Mouse (Mus musculus) midbrain, embryonic 11.5 days (tissue): ENCODE measurements at regions not wholly inside any gene's neighbourhood (a gene's known extent, or its start where the extent isn't known, plus 50 kb on each side); places are given as distances from the start of the nearest gene placed in this dataset.

Experiments used
- ATAC-seq: fragments of 200-750 bp; cut with Nextera tagmentation; 2 replicates; pipeline ENCODE4 v1.8.0; 2017; ENCODE audit warnings: moderate TSS enrichment, moderate library complexity; ENCODE audit not compliant: low FRiP score
- DNase-seq: peaks from one replicate; pipeline ENCODE4 v3.0.0; 2015; ENCODE audit warnings: low spot score; ENCODE audit errors: missing footprints
- H3K27ac ChIP-seq: fragments of 300-500 bp; sonication (generic); 2 replicates; pipeline ENCODE4 v1.5.1; 2014; ENCODE audit warnings: low read depth, low read length
- H3K27me3 ChIP-seq: fragments of 300-500 bp; sonication (generic); 2 replicates; pipeline ENCODE4 v1.6.1; 2014; ENCODE audit warnings: mild to moderate bottlenecking, low read length, moderate library complexity, mixed read lengths; ENCODE audit not compliant: control insufficient read depth, insufficient read depth
- H3K36me3 ChIP-seq: fragments of 300-500 bp; sonication (generic); 2 replicates; pipeline ENCODE4 v1.6.1; 2014; ENCODE audit warnings: mild to moderate bottlenecking, low read length, moderate library complexity, mixed read lengths; ENCODE audit not compliant: control insufficient read depth, insufficient read depth
- H3K4me1 ChIP-seq: fragments of 300-500 bp; sonication (generic); 2 replicates; pipeline ENCODE4 v1.6.1; 2014; ENCODE audit warnings: low read length; ENCODE audit not compliant: control insufficient read depth, insufficient read depth
- H3K4me2 ChIP-seq: fragments of 300-500 bp; sonication (generic); 2 replicates; pipeline ENCODE4 v1.6.1; 2014; ENCODE audit warnings: mild to moderate bottlenecking, moderate library complexity
- H3K4me3 ChIP-seq: fragments of 300-500 bp; sonication (generic); 2 replicates; pipeline ENCODE4 v1.5.1; 2014; ENCODE audit warnings: low read depth, low read length
- H3K9ac ChIP-seq: fragments of 300-500 bp; sonication (generic); 2 replicates; pipeline ENCODE4 v1.6.1; 2014; ENCODE audit warnings: low read length
- H3K9me3 ChIP-seq: fragments of 300-500 bp; sonication (generic); 2 replicates; pipeline ENCODE4 v1.6.1; 2016; ENCODE audit warnings: low read length; ENCODE audit not compliant: control insufficient read depth
- WGBS: fragments of 180-500 bp; shearing (Covaris S2); extraction: QIAGEN DNeasy Blood & Tissue Kit; methylation state at CpG from one replicate; pipeline ENCODE4 v1.1.7; 2014; 5-methylcytosine and 5-hydroxymethylcytosine counted together

GRCm38 (mm10) chr13:63726509-63726908 is 88.5 kb upstream of the Ercc6l2 start:
- peaks cover 13% of the 10 kb centered on the region for H3K4me1 ChIP-seq
- H3K9ac ChIP-seq = no peak overlapping the region
- WGBS = 81% methylated on average over 6 of the region's 6 CpGs
- ATAC-seq (no peak), DNase-seq (no peak)
- H3K4me3 ChIP-seq = no peak overlapping the region
- no peak overlapping the region for H3K27ac ChIP-seq
- H3K36me3 ChIP-seq = no peaks in the 10 kb centered on the region
- H3K27me3 ChIP-seq = no peaks in the 10 kb centered on the region
- H3K9me3 ChIP-seq = no peaks in the 10 kb centered on the region
- H3K4me2 ChIP-seq = no peak overlapping the region

GRCm38 (mm10) chr13:63735739-63736138 is 79.3 kb upstream of the Ercc6l2 start:
- Histone ChIP-seq H3K9ac (no peak overlapping the region), H3K36me3 (no peaks in the 10 kb centered on the region), H3K4me2 (no peak overlapping the region), H3K4me3 (no peak overlapping the region), H3K4me1 (no peaks in the 10 kb centered on the region), H3K27me3 (no peaks in the 10 kb centered on the region), H3K27ac (no peak overlapping the region), H3K9me3 (no peaks in the 10 kb centered on the region)
- 80% methylated on average over 5 of the region's 5 CpGs for WGBS
- DNase-seq = no peak
- no peak for ATAC-seq

GRCm38 (mm10) chr13:63741879-63742278 is 73.2 kb upstream of the Ercc6l2 start:
- WGBS = 48% methylated on average over 2 of the region's 2 CpGs
- H3K27me3 ChIP-seq = no peaks in the 10 kb centered on the region
- DNase-seq = no peak
- ATAC-seq = no peak
- no peaks in the 10 kb centered on the region for H3K36me3 ChIP-seq
- H3K4me1 ChIP-seq = no peaks in the 10 kb centered on the region
- no peaks in the 10 kb centered on the region for H3K9me3 ChIP-seq
- H3K4me2 ChIP-seq = no peak overlapping the region
- no peak overlapping the region for H3K9ac ChIP-seq
- H3K27ac ChIP-seq = no peak overlapping the region
- H3K4me3 ChIP-seq = no peak overlapping the region

- WGBS = 95% methylated on average over 2 of the region's 2 CpGs
- no peak overlapping the region for H3K27ac ChIP-seq
- H3K9me3 ChIP-seq = peaks cover 4% of the 10 kb centered on the region; the same call in 1 of the 2 replicates
- no peak for ATAC-seq
- no peak overlapping the region for H3K4me3 ChIP-seq
- H3K4me2 ChIP-seq = no peak overlapping the region
- no peak overlapping the region for H3K9ac ChIP-seq
- no peaks in the 10 kb centered on the region for H3K4me1 ChIP-seq
- no peaks in the 10 kb centered on the region for H3K27me3 ChIP-seq
- H3K36me3 ChIP-seq = no peaks in the 10 kb centered on the region
- no peak for DNase-seq
Observed at GRCm38 (mm10) chr13:63748788-63749187, 66.3 kb upstream of the Ercc6l2 start.

- Histone ChIP-seq H3K4me2 (no peak overlapping the region), H3K4me3 (no peak overlapping the region), H3K36me3 (no peaks in the 10 kb centered on the region), H3K9ac (no peak overlapping the region), H3K27ac (no peak overlapping the region), H3K9me3 (peaks cover 4% of the 10 kb centered on the region; the same call in 1 of the 2 replicates), H3K4me1 (no peaks in the 10 kb centered on the region), H3K27me3 (no peaks in the 10 kb centered on the region)
- ATAC-seq (no peak), DNase-seq (no peak)
- WGBS = 85% methylated on average over 4 of the region's 4 CpGs
Observed at GRCm38 (mm10) chr13:63749997-63750396, 65.0 kb upstream of the Ercc6l2 start.

GRCm38 (mm10) chr13:63751196-63751595 is 63.8 kb upstream of the Ercc6l2 start:
- peaks cover 4% of the 10 kb centered on the region; the same call in 1 of the 2 replicates for H3K9me3 ChIP-seq
- no peak overlapping the region for H3K27ac ChIP-seq
- no peaks in the 10 kb centered on the region for H3K4me1 ChIP-seq
- no peak overlapping the region for H3K9ac ChIP-seq
- ATAC-seq = no peak
- no peaks in the 10 kb centered on the region for H3K27me3 ChIP-seq
- H3K36me3 ChIP-seq = no peaks in the 10 kb centered on the region
- 64% methylated on average over 2 of the region's 2 CpGs for WGBS
- DNase-seq = no peak
- no peak overlapping the region for H3K4me2 ChIP-seq
- no peak overlapping the region for H3K4me3 ChIP-seq

GRCm38 (mm10) chr13:63757061-63757460 is 58.0 kb upstream of the Ercc6l2 start:
- Histone ChIP-seq H3K9ac (no peak overlapping the region), H3K27me3 (no peaks in the 10 kb centered on the region), H3K4me2 (no peak overlapping the region), H3K27ac (no peak overlapping the region), H3K4me3 (no peak overlapping the region), H3K4me1 (no peaks in the 10 kb centered on the region), H3K36me3 (no peaks in the 10 kb centered on the region), H3K9me3 (no peaks in the 10 kb centered on the region)
- DNase-seq (no peak), ATAC-seq (no peak)
- 79% methylated on average over 5 of the region's 5 CpGs for WGBS

- no peak overlapping the region for H3K9ac ChIP-seq
- ATAC-seq (no peak), DNase-seq (no peak)
- no peak overlapping the region for H3K4me3 ChIP-seq
- H3K27me3 ChIP-seq = 0 out of 2 replicates have a peak, but pooled peaks cover 2% of the 10 kb centered on the region
- H3K4me2 ChIP-seq = no peak overlapping the region
- no peaks in the 10 kb centered on the region for H3K36me3 ChIP-seq
- no peaks in the 10 kb centered on the region for H3K4me1 ChIP-seq
- no peaks in the 10 kb centered on the region for H3K9me3 ChIP-seq
- no peak overlapping the region for H3K27ac ChIP-seq
Observed at GRCm38 (mm10) chr13:63761542-63761941, 53.5 kb upstream of the Ercc6l2 start.
